Mouse (Mus musculus) small intestine, adult 2 months (tissue): ENCODE measurements around the gene Ptprn2.

Source experiments
- CTCF ChIP-seq: fragments of 200-500 bp; IDR thresholded peaks from 2 replicates; pipeline ENCODE4 v1.5.1; 2012; ENCODE audit warnings: low read depth, mild to moderate bottlenecking, control low read depth, inconsistent platforms, low read length, moderate library complexity, mixed read lengths; ENCODE audit not compliant: insufficient replicate concordance, insufficient read length; ENCODE audit errors: extremely low read depth
- POLR2A ChIP-seq: fragments of 200-500 bp; IDR thresholded peaks from 2 replicates; pipeline ENCODE4 v1.6.1; 2012; ENCODE audit warnings: low read depth, mild to moderate bottlenecking, control low read depth, inconsistent platforms, low read length, moderate library complexity

- TF ChIP-seq POLR2A (no peak), CTCF (no peak)
Measured at GRCm38 (mm10) chr12:117299084-117299483, 813.6 kb downstream of the Ptprn2 start.
